Mouse (Mus musculus) liver, embryonic 14.5 days (tissue): Measurements from ENCODE around the gene 4931429L15Rik.

Experiments
- CTCF ChIP-seq: IDR thresholded peaks from 2 replicates; pipeline ENCODE4 v1.5.1; 2016; ENCODE audit warnings: antibody characterized with exemption, low read depth, control low read depth
- EP300 ChIP-seq: IDR thresholded peaks from 2 replicates; pipeline ENCODE4 v1.6.1; 2016; ENCODE audit warnings: antibody characterized with exemption, low read depth

- TF ChIP-seq CTCF (no peak), EP300 (no peak)
Observed at GRCm38 (mm10) chr9:46268343-46268873, 51.4 kb downstream of the 4931429L15Rik start, which contains the start of gene Apoa5.
